Mouse (Mus musculus): ENCODE data around the gene Rdx. TPM values are rescaled to one million over a fixed set of nuclear protein-coding genes. Genes with fewer than 3 reads are reported as not detected.
A peak's percentile ranks its signal among the peaks of the same experiment; 100 is the strongest.

Gene Rdx
- total and polyA plus RNA-seq, 2 experiments from 2014 or later = 81.7 to 84.6 TPM

DNA sequence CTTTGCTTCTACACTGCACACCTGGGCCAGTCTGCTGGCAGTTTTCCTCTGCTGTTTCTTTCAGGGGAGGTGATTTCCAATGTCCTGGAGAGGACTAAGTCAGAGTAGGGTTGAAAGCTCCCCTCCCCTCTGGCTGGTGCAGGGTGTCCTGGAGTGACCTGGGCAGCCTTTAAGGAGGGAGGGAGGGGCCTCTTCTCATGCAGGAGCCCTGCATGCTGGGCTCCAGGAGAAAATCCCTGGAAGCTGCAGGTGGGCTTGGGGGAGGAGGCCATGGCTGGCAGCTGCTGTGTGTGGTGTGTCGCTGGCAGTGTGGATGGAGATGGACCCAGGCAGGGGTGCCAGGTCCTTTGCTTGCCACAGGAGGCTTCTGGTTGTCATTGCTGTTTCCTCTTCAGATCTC, 50.4 kb downstream of the Rdx start:
- no peak overlapping the region for H3K9ac ChIP-seq
- 0 out of 2 replicates have a peak, but pooled peaks cover 4% of the 10 kb centered on the region for H3K4me1 ChIP-seq (ENCODE audit: insufficient read depth)
- no peak overlapping the region for H3K27ac ChIP-seq (ENCODE audit: low read depth, low read length)
- H3K9me3 ChIP-seq (ENCODE audit: low read length) = no peaks in the 10 kb centered on the region
- ATAC-seq = no peak
- DNase-seq = no peak
- peaks cover 6% of the 10 kb centered on the region; the same call in 1 of the 2 replicates for H3K36me3 ChIP-seq (ENCODE audit: insufficient read depth)
- no peaks in the 10 kb centered on the region for H3K27me3 ChIP-seq (ENCODE audit: insufficient read depth, low read length)
- H3K4me2 ChIP-seq (ENCODE audit: low read depth) = no peak overlapping the region
- 11% methylated on average over 1 of the region's 1 CpGs for WGBS
- no peak for TF ChIP-seq CTCF (IDR thresholded peaks at IDR 0.05; ENCODE audit: low read depth)
- no peak overlapping the region for H3K4me3 ChIP-seq (ENCODE audit: low read depth, low read length)

DNA sequence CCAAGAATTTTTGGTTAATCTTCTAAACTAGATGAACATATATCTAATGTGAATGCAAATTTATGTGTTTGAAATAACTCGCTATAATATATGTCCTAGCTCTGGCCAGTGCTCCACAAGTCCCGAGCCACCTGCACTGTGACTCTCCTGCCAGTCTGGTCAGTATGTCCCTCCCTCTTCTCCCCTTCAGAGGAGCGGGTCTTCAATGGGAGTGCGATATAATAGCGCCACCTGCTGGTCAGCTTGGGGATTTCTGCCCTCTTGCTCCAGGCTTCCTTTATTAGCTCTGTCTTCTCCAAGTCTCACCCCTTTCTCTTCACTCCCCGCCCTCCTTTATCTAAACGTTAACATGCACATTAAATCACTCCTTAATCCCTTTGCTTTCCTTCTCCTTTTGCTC, 51.6 kb downstream of the Rdx start:
- 1% methylated on average over 7 of the region's 7 CpGs for WGBS
- DNase-seq = peak; percentile 84
- peaks cover 6% of the 10 kb centered on the region; the same call in 1 of the 2 replicates for H3K36me3 ChIP-seq (ENCODE audit: insufficient read depth)
- TF ChIP-seq CTCF (IDR thresholded peaks at IDR 0.05; ENCODE audit: low read depth) = peak; percentile 95
- H3K27ac ChIP-seq (ENCODE audit: low read depth, low read length) = no peak overlapping the region
- H3K4me1 ChIP-seq (ENCODE audit: insufficient read depth) = 0 out of 2 replicates have a peak, but pooled peaks cover 4% of the 10 kb centered on the region
- no peaks in the 10 kb centered on the region for H3K9me3 ChIP-seq (ENCODE audit: low read length)
- no peak overlapping the region for H3K4me2 ChIP-seq (ENCODE audit: low read depth)
- ATAC-seq = peak; percentile 76
- H3K27me3 ChIP-seq (ENCODE audit: insufficient read depth, low read length) = no peaks in the 10 kb centered on the region
- no peak overlapping the region for H3K9ac ChIP-seq
- no peak overlapping the region for H3K4me3 ChIP-seq (ENCODE audit: low read depth, low read length)

DNA sequence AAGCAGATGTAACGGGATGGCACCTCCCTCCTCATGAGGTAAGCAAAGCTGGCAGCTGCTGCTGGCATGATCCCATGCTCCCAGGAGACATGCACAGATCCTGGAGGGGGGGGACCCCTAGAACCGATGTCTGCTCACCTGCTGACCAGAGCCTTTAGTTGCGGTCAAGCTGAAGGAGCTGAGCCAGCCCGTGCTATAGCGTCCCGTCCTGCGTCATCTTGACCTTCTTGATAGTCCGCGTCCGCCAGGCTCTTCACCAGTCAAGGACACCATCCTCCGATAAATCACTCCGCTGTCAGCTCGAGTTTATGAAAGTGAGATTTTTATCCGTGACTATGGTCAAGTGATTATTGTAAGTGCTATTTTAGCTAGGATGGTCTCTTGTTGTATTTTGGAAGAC, 53.5 kb downstream of the Rdx start:
- H3K4me1 ChIP-seq (ENCODE audit: insufficient read depth) = 0 out of 2 replicates have a peak, but pooled peaks cover 4% of the 10 kb centered on the region
- TF ChIP-seq CTCF (IDR thresholded peaks at IDR 0.05; ENCODE audit: low read depth) = no peak
- DNase-seq (no peak), ATAC-seq (no peak)
- H3K4me3 ChIP-seq (ENCODE audit: low read depth, low read length) = no peak overlapping the region
- H3K4me2 ChIP-seq (ENCODE audit: low read depth) = no peak overlapping the region
- H3K27ac ChIP-seq (ENCODE audit: low read depth, low read length) = no peak overlapping the region
- no peaks in the 10 kb centered on the region for H3K9me3 ChIP-seq (ENCODE audit: low read length)
- H3K9ac ChIP-seq = no peak overlapping the region
- H3K27me3 ChIP-seq (ENCODE audit: insufficient read depth, low read length) = no peaks in the 10 kb centered on the region
- 92% methylated on average over 14 of the region's 14 CpGs for WGBS
- peaks cover 6% of the 10 kb centered on the region; the same call in 1 of the 2 replicates for H3K36me3 ChIP-seq (ENCODE audit: insufficient read depth)

DNA sequence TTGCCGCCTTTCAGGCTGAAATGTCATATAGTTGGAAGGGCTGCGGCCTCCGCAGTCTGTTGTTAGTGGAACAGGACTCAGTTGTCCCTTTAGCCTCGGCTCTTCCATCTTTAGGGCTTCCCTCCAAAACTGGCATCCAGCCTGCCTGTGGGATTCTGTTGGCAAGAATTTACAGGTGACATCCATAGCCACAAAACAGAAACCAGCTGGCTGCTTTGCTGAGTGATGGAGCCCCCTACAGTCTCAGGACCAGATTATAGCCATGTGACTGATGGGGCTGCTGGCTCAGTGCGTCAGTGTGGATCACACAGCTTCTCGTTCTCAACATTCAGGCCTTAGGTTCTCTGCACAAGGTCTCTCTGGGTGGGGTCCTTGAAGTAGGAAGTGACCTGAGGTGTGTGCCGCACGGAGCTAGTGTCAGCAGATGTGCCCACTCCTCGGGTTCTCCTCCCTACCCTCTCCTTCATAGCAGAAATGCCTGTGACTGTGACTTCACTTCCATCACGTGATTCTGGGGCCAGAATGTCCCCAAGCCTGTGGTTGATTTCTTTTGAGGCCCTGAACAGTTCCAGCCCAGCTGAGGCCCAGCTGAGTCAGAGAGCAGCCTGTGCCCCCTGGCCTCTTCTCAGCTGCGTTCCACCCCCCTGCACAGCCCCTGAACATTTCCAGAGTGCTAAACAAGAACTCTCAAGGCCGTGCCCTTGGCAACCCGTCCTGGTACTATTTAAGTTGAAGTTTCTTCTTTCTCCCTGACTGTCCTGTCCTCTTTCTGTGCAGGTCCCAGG, 55.3 kb downstream of the Rdx start:
- ATAC-seq = peak; percentile 50
- H3K9me3 ChIP-seq (ENCODE audit: low read length) = no peaks in the 10 kb centered on the region
- H3K36me3 ChIP-seq (ENCODE audit: insufficient read depth) = peaks cover 6% of the 10 kb centered on the region; the same call in 1 of the 2 replicates
- no peak overlapping the region for H3K4me2 ChIP-seq (ENCODE audit: low read depth)
- DNase-seq = peak; percentile 39
- TF ChIP-seq CTCF (IDR thresholded peaks at IDR 0.05; ENCODE audit: low read depth) = peak; percentile 39
- H3K27ac ChIP-seq (ENCODE audit: low read depth, low read length) = no peak overlapping the region
- H3K4me3 ChIP-seq (ENCODE audit: low read depth, low read length) = no peak overlapping the region
- H3K27me3 ChIP-seq (ENCODE audit: insufficient read depth, low read length) = no peaks in the 10 kb centered on the region
- 63% methylated on average over 13 of the region's 13 CpGs for WGBS
- no peak overlapping the region for H3K9ac ChIP-seq
- H3K4me1 ChIP-seq (ENCODE audit: insufficient read depth) = 0 out of 2 replicates have a peak, but pooled peaks cover 4% of the 10 kb centered on the region

DNA sequence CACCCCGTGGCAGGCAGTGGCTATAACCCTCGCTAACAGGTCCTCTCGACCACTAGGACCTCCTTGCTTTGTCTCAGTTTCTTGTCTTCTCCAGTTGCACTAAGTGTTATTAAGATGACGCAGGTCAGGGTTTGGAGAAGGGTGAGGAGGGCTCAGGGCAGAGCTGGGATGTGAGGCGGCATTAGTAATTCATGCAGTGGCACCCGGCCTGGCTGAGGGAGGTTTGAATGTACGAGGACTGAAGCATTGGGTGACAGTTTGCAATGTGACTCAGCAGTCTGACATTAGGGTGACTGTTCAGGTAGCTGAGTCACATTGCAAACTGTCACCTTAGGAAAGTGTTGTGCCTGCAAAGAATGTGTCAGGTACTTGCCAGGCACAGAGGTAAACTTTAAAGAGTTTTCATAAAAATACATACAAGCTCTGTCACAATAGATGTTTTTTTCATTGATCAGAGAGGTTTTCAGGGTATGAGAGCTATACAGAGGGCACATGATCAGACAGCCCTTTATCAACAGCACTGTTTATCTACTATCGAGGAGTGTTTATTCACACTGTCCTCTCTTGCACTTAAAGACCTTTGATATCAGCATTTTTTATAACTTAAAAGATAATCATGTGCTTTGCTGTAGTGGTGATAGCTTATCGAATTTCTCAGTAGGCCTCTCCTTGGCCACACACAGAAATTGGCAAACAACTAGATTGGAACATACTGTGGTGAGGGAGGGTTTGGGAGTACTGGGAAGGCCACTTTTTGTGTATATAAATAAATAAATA, 56.7 kb downstream of the Rdx start:
- Histone ChIP-seq H3K27me3 (ENCODE audit: insufficient read depth, low read length) (no peaks in the 10 kb centered on the region), H3K9me3 (ENCODE audit: low read length) (no peaks in the 10 kb centered on the region), H3K27ac (ENCODE audit: low read depth, low read length) (no peak overlapping the region), H3K4me1 (ENCODE audit: insufficient read depth) (0 out of 2 replicates have a peak, but pooled peaks cover under 1% of the 10 kb centered on the region), H3K36me3 (ENCODE audit: insufficient read depth) (peaks cover 6% of the 10 kb centered on the region; the same call in 1 of the 2 replicates), H3K4me2 (ENCODE audit: low read depth) (no peak overlapping the region), H3K9ac (no peak overlapping the region), H3K4me3 (ENCODE audit: low read depth, low read length) (no peak overlapping the region)
- ATAC-seq (no peak), DNase-seq (no peak)
- WGBS = 78% methylated on average over 9 of the region's 9 CpGs
- TF ChIP-seq CTCF (IDR thresholded peaks at IDR 0.05; ENCODE audit: low read depth) = no peak

DNA sequence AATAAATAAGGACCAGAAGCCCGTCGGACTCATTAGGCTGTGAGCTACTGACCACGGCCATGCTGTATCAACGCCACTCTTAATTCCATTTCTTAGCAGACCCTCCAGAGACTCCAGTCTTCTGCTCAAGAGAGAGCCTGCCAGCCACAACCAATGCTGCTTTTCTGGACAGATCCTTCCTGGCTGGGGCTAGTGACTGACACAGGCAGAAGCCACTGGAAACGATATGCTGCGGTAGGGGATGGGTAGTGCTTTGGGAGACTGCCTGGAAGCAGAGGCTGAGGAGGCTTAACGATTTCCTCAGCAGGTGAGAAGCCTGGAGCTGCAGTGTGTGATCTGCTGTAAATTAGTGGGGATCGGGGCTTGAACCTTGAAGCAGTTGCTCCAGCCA, 57.2 kb downstream of the Rdx start:
- H3K4me1 ChIP-seq (ENCODE audit: insufficient read depth) = no peaks in the 10 kb centered on the region
- no peaks in the 10 kb centered on the region for H3K9me3 ChIP-seq (ENCODE audit: low read length)
- H3K27ac ChIP-seq (ENCODE audit: low read depth, low read length) = no peak overlapping the region
- no peak for TF ChIP-seq CTCF (IDR thresholded peaks at IDR 0.05; ENCODE audit: low read depth)
- DNase-seq = no peak
- no peaks in the 10 kb centered on the region for H3K27me3 ChIP-seq (ENCODE audit: insufficient read depth, low read length)
- peaks cover 6% of the 10 kb centered on the region; the same call in 1 of the 2 replicates for H3K36me3 ChIP-seq (ENCODE audit: insufficient read depth)
- WGBS = 74% methylated on average over 8 of the region's 8 CpGs
- H3K4me3 ChIP-seq (ENCODE audit: low read depth, low read length) = no peak overlapping the region
- H3K9ac ChIP-seq = no peak overlapping the region
- no peak overlapping the region for H3K4me2 ChIP-seq (ENCODE audit: low read depth)
- ATAC-seq = no peak

DNA sequence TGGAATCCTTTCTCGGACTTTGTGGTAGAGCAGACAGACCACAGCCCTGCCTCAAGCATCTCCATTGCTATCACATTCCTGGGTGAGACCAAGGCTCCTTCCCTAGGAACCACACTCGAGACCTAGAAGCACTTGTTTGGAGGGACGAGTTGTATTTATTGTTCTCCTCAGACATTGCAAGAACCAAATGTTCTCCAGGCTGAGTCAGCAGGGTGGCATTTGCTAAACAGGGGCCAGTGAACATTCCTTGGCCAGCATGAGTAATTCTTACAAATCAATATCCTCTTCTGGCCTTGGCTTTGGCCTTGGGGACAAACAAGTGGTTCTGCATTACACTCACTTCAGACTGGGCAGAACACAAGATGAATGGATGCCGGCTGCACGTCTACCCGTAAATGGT, 58.5 kb downstream of the Rdx start:
- H3K4me1 ChIP-seq (ENCODE audit: insufficient read depth) = no peaks in the 10 kb centered on the region
- DNase-seq = no peak
- WGBS = 84% methylated on average over 6 of the region's 6 CpGs
- H3K9me3 ChIP-seq (ENCODE audit: low read length) = no peaks in the 10 kb centered on the region
- no peak overlapping the region for H3K4me3 ChIP-seq (ENCODE audit: low read depth, low read length)
- H3K9ac ChIP-seq = no peak overlapping the region
- no peak for TF ChIP-seq CTCF (IDR thresholded peaks at IDR 0.05; ENCODE audit: low read depth)
- H3K36me3 ChIP-seq (ENCODE audit: insufficient read depth) = peaks cover 5% of the 10 kb centered on the region; the same call in 1 of the 2 replicates
- H3K4me2 ChIP-seq (ENCODE audit: low read depth) = no peak overlapping the region
- ATAC-seq = no peak
- no peak overlapping the region for H3K27ac ChIP-seq (ENCODE audit: low read depth, low read length)
- no peaks in the 10 kb centered on the region for H3K27me3 ChIP-seq (ENCODE audit: insufficient read depth, low read length)

All from forebrain, postnatal 0 days (tissue).